Mouse (Mus musculus) ovary, postnatal 36 days (tissue): Measurements from ENCODE around the gene Hoxd9.

Source experiments
- DNase-seq: peaks from one replicate; pipeline ENCODE4 v3.0.0; 2022; ENCODE audit warnings: low spot score, mixed read lengths

Hoxd9 gene

GRCm38 (mm10) chr2:74683471-74683951 is 14.0 kb upstream of the Hoxd9 start:
- DNase-seq: no peak

DNA sequence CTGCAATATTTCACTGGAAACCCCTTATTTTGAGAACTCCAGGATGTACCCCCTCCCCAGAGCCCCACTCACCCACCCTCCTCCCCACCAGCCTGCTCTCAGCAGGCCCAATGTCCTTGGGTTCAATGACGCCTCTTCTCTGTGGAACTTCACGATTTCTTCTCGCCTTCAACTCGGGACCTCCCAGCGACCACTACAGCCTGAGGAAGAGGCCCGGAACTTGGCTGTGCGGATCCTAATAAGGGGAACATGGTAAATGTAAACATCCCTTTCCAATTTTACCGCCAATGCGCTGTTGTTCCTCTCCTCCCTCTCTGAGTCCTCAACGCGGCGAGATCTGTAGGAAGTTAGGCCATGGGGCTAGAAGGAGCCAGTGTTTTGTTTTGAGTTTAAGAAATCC is 13.4 kb upstream of the Hoxd9 start:
- DNase-seq: no peak

DNA sequence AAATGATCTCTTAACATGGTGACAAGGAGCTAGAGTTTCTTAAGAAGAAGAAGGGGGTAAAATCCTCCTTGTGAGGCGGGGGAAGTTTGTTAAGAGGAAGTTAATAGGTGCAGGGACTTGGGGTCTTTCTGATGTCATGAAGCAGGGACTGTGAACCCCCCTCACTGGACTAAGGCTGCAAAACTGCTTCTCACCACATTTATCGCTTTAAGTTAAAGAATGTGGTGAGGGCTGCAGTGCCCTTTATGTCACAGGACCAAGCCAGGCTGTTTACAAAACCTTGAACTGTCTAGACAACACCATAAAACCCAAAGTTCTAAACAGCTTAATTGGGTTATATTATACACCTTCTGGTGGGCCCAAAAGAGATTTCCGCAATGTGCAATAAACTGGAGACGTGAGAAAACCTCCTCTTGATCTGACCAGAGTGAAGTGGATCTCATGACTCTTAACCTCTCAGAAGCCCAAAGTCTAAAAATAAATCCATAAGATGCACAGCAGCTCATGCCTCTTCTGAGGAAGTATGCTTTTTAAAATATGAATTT is 12.4 kb upstream of the Hoxd9 start:
- DNase-seq: no peak

GRCm38 (mm10) chr2:74686301-74686987 is 11.1 kb upstream of the Hoxd9 start:
- peak; percentile 65 for DNase-seq

DNA sequence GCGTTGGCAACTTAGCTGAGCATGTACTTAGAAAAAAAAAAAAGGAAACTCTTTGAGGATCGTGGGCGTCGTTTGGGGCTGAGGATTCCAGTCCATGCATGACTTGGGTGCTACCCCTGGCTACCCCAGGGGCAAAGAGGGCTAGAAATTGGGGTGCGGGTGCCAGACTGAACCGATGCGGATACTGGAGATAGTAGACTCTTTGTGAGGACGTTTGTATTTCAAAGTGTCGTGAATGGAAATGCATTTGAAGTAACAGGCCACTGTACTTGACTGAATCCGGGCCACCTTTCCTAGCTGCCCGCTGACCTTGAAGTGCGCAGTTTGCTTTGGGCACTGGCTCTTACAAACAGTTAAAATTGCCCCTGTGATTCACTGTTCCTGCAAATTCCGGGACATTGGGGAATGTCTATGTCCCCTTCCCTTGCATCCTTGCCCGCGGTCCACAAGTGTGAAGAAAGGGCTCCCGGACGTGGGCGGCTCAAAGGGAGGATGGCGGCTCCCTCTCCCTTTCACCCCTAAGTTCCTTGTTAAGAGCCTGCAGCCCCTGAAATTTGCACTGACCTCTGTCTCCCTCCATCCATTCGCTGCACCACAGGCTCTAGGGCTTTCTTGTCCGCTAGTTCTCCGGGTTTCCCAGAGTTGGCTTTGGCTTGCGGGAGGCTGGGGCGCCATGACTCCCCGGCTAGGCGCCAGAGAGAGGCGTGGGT is 10.4 kb upstream of the Hoxd9 start:
- DNase-seq: no peak

DNA sequence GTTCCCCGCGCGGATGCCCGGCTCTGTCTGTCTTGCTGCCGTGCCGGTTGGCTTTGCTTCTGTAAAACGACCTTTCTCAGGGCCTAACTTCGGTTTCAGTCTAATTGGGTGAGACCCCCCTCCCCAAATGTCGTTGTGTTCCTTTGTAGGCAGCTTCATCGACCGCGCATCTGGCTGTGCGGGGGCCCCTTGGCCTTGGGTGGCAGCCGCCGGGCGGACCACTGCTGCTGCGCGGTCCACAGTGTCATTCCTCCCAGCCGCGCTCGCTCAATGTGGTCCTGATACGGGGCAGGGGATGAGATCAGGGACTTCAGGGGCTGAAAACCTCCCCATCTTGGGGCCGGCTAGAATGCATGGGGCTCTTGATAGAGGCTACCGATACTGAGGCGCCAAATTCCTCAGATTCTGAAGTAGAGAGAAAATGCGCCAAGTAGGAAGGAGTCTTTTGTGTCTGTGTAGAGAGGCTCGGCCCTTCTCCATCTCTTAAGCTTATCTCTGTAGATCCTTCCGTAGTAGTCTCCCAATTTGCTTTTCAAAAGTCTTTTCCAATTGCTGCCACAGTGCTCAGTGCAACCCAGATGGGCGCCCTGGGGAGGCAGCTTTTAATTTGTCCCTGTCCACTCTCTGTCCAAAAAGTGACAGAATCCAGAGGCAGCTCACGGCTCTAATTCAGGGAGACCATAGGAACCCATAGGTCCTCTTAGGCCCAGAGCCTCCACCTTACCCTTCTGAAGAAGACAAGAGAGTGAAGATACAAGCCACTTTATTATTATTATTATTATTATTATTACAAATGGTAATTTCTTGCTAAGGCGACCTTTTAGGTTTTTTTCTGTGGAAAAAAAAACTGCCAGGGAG is 9.6 kb upstream of the Hoxd9 start:
- DNase-seq: no peak

GRCm38 (mm10) chr2:74688795-74689573 is 8.5 kb upstream of the Hoxd9 start:
- no peak for DNase-seq

DNA sequence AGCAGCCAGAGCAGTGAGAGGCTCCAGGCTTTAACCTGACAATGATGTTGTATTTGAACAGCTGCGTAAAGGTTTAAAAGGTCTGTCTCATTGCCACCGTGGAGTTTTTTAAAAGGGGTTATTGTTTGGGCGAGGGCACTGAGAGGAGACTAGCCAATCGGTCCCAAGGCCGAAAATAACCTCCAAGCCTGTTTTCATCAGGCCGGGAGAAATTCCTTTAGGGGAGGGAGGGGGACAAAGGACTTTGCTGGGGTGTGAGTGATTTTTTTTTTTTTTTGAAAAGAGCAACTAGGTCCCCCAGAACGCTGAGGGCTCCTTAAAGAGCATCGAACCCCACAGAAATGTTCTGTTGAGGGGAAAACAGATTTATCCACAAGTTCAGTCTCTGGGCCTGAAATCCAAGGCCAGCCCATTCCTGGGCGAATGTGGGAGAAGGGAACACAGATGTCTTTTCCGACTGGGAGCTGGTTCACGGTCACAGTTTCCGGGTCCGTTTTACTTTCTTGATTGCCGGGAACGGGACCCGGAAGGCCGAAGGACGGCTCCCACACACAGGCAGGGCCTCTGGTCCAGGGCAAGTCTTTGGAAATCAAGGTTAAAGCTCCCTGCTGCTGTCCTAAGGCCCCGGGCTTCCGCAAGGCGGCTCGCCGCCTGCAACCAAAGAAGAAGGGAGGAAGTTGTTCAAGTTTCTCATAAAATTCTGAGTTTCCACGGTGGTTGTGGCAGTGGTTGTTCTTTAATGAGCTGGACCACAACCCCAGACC is 7.8 kb upstream of the Hoxd9 start:
- no peak for DNase-seq

- no peak for DNase-seq
Observed at GRCm38 (mm10) chr2:74690338-74690716, 7.2 kb upstream of the Hoxd9 start.

DNA sequence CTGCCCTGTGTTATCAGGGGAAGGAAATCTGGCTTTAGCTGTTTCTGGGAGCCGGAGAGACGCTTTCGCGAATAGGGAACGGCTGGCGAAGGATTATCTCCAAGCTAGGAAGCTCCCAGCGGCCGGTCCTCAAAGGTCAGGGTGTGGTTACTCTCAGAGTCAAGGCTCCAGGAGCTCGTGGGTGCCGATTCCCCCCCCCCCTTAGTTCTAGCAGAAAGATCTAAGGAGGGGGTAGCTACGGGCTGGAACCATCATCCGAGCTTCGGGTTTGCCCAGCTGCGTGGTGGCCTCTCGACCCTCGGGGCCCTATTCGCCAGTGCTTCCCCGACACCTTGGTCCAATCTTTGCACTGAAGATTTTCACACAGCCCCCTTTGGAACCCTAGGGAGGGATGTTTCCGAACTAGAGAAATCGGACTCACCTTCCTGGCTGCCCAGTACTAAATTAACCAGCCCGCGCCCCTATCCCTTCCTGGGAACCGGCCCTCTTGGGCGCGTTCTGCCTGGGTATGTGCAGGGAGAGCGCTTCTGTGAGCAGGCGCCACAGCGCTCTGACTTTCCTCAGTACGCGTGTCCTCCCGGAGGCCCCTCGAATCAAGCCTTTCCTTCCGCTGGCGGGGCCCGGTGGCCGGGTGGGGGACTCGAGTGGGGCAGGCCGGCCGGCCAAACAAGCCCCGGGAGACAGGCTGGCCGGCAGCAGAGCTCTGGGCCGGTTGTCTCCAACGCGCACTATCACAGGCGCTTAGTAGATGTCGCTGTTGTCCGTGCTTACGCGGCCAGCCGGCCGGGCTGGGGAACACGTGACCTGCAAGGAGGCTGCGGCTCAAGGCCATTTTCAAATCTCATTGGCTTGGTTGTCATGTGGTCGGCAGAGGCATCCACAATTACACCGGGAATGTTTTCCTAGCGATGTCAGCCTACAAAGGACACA is 6.2 kb upstream of the Hoxd9 start, which contains the start of gene Hoxd10:
TSS of gene Hoxd10 (plus strand) at position 903 of the 930 bp plus-strand sequence.
- peak; percentile 76 for DNase-seq

DNA sequence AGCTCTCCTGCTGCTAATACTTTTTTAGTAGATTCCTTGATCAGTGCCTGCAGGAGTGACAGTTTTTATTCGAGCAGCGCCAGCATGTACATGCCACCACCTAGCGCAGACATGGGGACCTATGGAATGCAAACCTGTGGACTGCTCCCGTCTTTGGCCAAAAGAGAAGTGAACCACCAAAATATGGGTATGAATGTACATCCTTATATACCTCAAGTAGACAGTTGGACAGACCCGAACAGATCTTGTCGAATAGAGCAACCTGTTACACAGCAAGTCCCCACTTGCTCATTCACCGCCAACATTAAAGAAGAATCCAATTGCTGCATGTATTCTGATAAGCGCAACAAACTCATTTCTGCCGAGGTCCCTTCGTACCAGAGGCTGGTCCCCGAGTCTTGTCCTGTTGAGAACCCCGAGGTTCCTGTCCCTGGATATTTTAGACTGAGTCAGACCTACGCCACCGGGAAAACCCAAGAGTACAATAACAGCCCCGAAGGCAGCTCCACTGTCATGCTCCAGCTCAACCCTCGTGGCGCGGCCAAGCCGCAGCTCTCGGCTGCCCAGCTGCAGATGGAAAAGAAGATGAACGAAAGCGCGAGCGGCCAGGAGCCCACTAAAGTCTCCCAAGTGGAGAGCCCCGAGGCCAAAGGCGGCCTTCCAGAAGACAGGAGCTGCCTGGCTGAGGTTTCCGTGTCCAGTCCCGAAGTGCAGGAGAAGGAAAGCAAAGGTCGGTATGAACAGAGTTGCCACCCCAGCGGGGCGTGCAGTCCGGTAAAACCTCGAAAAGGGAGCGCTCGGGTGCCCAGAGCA is 5.3 kb upstream of the Hoxd9 start:
- no peak for DNase-seq

- DNase-seq: no peak
Observed at GRCm38 (mm10) chr2:74692808-74693431, 4.6 kb upstream of the Hoxd9 start.

GRCm38 (mm10) chr2:74693432-74693827 is 4.1 kb upstream of the Hoxd9 start:
- DNase-seq: no peak

- DNase-seq: no peak
Observed at GRCm38 (mm10) chr2:74694066-74694465, 3.5 kb upstream of the Hoxd9 start.

- no peak for DNase-seq
Observed at GRCm38 (mm10) chr2:74695383-74695782, 2.1 kb upstream of the Hoxd9 start.

GRCm38 (mm10) chr2:74695813-74696430 is 1.6 kb upstream of the Hoxd9 start:
- no peak for DNase-seq

DNA sequence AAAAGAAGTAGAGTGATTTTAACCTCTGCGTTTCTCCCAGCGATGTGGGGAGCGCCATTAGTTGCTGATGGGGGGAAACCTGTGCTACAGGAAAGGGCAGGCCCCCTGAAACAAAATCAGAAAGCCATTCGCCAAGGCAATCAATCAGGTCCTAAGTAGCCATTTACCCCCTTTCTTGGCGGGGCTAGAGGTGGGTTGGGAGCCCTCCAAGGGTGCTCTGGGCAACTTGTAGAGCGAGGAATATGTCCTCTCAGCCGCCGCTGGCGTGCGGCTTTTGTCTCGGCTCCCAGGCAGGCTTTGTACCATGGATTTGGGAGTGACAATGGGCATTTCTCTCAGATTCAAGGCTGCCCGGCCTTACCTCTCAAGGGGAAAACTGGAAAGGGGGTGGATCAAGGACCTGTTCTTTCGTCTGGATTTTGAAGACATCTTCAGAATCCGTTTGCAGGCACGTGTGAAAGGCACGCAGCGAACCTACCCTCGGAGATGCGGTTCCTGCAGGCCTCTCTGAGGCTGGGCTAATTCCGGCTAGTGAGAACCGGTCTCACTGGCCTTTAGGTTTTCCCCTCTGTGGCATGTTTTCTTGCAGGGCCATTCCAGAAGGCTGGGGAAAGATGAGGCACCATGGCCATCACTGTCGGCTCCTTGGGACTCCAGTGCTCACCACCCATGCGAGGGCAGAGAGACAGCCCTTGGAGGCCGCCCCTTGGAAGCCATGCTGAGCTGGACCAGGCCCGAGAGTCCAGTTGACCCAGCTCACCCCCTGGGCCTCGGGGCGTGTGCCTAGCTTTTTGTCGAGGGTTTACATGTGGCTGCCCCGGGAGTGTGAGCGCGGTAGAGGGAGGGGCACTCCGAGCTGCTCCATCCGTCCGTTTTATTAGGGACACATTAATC is 838 bp upstream of the Hoxd9 start:
- DNase-seq: no peak
